Mouse (Mus musculus) gastrocnemius, postnatal 10 days (tissue): ENCODE data around the gene Rad51. TPM values are rescaled to one million over a fixed set of nuclear protein-coding genes. Genes with fewer than 3 reads are reported as not detected.

Experiments
- DNase-seq: peaks from one replicate; pipeline ENCODE4 v3.0.0; 2021; ENCODE audit warnings: mixed read lengths
- long read RNA-seq, 2 experiments: library from polyadenylated mRNA; stranded (forward); transcript quantifications; one replicate each; pipeline ENCODE4 v2.0.0; 2021
- total RNA-seq, 2 experiments: library from RNA; stranded (reverse); gene quantifications; 2 replicates each; pipeline ENCODE4 v1.2.3; 2021

The Rad51 gene
- total RNA-seq: 1 to 10 TPM; 3.7 to 4.0 TPM
- long read RNA-seq, experiment 1, transcript Rad51-201 (10 exons, 3,368 nt): major isoform, 6 of 6 reads
- long read RNA-seq, experiment 1, partial matches to known transcripts: 0 of 6 reads
- long read RNA-seq, experiment 1, other reads (novel, unspliced or antisense): 0 of 6 reads
- long read RNA-seq, experiment 2, transcript Rad51-201 (10 exons, 3,368 nt): major isoform, 9 of 9 reads
- long read RNA-seq, experiment 2, partial matches to known transcripts: 0 of 9 reads
- long read RNA-seq, experiment 2, other reads (novel, unspliced or antisense): 0 of 9 reads

DNA sequence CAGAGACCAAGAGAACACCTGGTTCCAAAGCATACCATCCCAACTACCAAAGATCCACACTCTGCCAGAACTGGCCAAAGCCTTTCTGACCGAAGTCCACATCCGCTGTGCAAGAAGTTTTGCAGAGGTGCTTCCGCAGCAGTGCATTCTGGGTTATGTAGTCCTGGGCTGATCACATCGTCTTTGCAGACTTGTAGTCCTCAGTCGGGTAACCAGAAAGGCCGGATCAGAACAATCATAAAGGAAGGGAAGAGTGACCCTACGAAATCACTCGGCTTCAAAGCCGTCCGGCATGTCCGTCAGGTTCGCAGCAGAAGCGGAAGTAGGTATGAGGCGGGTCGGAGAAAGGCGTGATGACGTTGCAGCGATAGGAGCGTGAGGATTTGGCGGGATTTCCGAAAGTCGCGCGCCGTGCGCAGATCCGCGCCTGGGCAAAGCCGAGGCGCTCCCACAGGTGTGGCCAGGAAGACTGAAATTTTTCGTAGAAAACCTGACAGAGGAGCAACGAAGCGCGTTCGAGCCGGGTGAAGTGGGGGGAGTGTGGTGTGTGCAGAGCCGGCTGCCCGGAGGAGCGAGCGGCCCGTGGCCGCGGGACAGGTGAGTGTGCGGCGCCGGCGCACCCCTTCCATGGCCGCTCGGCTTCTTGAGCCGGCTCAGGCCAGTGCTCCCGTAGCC lies at the start of gene Rad51:
TSS of gene Rad51 (plus strand) at position 356 of the 675 bp plus-strand sequence.
- DNase-seq: peak; percentile 84

DNA sequence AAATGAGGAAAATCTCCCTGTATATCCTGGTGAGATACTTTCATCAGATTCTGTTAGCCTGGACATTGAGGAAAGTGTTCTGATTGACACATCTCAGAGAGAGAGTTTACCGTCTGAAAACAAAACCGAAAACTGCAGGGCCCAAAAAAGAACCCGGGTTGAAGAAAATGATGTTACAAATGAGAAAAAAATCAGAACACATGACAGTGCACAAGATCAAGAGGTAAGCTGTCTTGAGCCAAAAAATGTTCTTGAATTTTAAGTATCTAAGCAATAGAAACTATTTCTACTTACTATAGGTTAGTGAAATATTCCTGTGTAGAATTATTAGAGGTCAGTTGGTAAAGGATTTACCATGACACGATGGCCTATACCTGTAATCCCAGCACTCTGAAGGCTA lies 40.2 kb upstream of the Rad51 start:
- DNase-seq: no peak

DNA sequence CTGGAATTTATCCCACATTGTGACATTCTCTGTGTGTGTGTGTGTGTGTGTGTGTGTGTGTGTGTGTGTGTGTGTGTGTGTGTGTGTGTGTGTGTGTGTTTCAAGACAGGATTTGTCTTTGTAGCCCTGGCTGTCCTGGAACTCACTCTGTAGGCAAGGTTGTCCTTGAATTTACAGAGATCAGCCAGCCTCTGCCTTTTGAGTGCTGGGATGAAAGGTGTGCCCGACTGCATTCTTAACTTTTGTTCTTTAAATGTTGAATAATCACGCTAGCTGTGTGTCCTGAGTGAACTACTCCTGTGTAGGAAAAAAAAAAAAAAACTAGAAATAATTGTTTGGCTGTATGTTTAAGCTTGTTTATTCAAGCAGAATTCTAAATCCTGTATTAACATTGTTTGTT lies 26.4 kb upstream of the Rad51 start:
- DNase-seq: no peak

DNA sequence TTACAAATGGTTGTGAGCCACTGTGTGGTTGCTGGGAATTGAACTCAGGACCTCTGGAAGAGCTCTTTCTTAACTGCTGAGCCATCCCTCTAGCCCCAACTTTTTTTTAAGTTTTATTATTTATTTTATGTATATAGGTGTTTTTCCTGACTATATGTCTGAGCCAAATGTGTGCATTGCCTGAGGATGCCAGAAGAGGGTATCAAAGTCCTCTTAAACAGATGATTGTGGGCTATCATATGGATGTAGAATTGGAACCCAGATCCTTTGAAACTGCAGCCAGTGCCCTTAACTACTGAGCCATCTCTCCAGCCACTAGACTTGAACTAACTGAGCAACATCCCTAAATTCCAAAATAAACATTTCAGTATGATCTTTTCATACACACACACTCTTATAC lies 11.0 kb upstream of the Rad51 start:
- DNase-seq: no peak

DNA sequence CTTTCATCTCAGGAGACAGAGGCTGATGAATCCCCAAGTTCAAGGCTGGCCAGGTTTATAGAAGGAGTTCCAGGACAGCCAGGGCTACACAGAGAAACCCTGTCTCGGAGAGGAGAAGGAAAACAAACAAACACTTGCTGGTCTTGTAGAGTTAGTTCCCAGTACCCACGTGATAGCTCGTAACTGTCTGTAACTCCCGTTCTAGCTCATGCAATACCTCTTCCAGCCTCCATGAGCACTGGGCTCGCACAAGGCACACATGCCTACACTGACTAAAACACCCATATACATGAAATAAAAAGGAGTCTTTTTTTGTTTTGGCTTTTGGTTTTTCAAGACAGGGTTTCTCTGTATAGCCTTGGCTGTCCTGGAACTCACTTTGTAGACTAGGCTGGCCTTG lies 6.0 kb upstream of the Rad51 start:
- DNase-seq: no peak

DNA sequence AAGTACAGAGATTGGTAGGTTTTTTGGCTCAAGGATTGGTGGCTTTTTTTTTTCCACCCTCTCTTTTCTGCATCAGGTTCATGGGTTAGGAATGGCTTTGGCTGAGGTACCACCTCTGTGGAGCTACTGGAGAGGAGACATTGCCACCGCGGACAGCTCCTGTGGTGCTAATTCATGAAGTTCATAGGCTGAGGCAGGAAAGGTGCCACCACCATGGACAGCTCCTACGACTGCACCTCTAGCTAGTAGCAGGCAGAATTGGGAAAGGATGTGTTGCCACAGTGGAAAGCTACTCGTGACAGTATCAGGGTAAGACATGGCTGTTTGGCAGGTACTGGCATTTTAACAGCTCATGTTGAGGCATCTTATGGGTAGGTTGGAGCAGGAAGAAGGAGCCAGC lies 4.0 kb upstream of the Rad51 start:
- DNase-seq: peak; percentile 10

DNA sequence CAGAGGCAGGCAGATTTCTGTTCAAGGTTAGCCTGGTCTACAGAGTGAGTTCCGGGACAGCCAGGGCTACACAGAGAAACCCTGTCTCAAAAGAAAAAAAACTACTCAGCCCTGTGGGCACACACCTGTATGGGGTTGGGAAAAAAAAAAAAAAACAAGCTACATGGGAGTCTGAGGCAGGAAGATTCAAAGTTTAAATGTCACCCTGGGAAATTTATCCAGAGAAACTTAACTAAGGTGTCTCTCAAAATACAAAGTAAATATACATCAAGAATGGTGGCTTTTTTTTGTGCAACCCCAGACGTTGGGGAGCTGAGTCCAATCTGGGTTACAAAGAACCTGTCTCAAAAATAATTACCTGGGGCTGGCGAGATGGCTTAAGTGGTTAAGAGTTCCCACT lies 1.5 kb upstream of the Rad51 start:
- no peak for DNase-seq

DNA sequence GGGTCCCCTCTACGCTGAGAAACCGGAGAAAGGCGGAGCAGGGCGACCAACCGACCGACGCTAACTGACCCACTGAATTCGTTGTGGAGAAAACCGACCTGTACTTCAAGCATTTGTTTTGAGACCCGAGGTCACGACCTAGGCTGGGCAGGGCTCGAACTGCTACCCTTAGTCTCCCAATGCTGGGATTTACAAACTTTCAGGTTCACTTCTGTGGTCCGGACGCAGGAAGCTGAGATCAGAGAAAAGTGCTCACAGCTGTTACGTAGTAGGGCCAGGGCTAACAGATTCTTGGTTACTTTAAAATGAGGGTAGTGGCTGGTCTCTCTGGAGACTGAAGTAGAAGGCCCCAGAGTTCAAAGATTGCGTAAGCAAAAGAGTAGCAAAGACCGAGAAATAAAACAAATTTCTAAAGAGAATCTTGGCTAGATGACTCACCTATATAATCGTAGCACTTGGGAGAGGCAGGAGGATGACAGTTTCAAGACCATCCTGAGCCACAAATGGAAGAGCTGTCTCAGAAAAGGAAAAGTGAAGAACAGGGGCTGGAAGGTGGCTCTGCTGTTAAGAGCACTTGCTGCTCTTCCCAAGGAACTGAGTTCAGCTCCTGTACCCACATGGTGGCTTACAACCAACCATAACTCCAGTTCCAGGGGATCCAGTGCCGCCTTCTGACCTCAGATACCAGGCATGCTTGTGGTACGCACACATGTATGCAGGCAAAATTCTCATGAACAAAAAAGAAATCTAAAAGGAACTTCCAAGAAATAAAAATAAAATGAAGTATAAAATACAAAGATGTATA lies 730 bp downstream of the Rad51 start:
- no peak for DNase-seq

DNA sequence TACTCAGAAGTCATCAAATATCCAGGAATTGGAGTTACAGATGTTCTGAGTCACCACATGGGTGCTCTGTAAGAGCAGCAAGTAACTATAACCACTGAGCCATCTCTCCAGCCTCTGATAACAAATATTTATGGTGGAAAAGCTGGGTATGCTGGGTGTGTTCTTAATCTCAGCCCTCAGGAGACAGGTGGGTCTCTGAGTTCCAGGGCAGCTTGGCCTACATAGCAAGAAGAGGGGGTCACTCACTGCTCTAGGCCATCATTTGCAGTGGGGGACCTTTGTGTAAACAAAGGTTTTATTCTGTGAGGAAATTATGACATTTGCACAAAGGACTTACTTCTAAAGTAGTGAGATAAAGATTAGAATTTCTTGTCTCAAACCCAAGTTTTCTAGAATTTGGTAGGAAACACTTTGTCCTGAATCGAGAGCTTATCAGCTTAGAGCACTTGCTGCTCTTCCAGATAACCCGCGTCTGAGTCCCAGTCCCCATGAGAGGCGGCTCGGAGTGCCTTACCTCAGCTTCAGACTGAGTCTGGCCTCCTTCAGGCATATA lies 23.8 kb downstream of the Rad51 start:
- DNase-seq: no peak

DNA sequence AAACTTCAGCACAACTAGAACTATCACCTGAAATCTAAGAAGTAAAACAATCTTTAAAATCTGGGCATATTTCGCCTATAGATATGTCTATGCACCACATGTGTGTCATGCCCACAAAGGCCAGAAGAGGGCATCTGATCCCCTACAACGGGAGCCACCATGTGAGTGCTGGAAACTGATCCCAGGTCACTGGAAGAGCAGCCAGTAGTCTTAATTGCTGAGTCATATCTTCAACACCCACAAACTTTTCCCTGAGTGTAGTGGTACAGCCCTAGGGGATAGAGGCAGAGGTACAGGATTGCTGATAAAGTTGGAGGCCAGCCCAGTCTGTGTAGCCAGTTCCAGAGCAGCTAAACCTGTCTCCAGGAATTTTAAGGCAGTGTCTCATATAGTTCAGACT lies 32.6 kb downstream of the Rad51 start:
- peak; percentile 12 for DNase-seq

DNA sequence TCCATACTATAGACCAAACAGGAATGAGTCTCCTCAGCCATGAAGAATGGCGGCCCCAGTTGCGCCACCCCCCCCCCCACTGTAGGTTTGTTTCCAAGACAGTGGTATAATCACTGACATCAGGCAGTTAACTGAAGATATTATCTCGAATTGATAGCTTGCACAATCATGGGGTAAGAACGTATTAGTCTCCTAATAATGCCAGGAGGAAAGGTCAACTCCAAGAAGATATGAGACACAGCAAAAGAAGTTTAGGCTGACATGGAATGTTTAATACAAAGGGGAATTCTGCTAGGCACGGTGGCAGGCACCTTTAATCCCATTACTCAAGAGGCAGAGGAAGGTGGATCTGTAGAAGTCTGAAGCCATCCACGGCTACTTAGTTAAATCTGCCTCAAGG lies 33.8 kb downstream of the Rad51 start:
- DNase-seq: no peak

DNA sequence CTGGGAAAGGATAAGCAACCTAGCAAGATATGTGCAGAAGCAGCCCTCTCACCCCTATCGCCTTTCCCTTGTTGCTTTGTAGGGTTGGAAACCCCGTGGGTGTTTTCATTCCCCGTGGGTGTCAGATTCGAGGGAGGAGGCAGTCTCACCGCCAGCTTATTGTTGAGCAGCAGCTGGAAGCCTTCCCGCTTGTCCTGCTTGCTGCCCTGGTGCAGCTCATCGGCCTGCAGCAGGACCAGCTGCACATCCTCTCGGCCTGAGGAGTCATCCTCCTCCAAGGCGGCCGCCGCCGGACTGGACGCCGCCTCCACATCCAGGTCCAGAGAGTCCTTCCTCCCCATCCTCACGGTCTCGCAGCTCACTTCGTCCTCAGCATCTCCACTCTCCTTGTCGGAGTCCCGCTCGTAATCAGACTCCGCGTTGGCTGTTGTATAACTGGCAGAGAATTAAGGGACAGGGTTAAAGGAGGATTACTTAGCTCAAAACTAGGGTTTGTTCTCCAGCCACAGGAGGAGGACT lies 34.6 kb downstream of the Rad51 start:
- no peak for DNase-seq

DNA sequence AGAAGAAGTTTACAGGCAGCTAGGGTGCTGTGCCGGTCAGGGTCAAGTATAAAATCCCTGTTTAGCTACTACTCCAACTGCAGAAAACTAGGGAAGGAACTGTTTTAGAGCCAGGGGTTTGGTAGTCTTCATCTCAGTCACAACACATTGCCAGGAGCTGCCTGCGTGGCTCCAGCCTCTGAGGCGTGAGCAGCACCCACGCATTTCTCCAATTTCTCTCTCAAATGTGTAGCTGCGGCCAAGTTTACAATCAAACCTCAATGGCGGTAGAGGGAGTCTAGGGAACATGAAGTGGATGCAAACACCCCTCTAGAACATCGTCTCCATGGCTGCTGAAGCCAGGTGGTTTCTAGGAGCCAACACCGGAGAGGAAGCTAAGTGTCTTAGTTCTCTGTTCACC lies 35.2 kb downstream of the Rad51 start:
- DNase-seq: no peak

DNA sequence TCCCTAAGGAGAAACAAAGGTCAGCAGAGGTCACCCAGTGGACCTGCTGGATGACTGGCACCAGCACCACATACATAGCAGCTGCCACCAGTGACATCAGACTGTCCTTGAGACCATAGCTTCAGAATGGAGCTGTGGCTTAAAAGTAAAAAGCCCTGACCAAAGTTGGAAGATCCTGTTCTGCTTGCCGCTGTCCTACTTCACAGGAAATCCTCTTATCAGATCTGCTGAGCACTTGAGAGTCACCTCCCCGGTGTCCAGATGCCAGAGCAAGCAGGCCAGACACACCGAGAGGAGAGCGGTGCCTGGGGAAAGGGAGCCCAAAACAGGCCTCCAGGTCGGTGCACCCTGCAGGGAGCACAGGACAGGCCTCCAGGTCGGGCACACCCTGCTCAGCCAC lies 39.7 kb downstream of the Rad51 start:
- DNase-seq: no peak

DNA sequence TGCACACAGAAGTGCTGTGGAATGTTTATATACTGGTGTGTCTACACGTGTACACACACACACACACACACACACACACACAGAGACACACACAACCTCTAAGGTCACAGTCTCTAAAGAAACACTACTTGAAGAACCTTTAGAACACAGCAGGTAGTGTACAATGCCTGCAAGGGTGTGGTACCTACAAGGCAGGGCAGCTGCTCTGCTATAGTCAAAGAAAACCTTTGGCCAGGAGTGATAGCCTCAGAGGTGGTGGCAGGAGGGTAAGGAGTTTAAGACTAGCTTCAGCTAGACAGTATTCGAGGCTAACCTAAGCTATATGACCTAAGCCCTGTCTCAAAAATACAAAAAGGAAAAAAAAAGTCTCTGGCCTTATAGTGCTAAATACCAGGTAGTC lies 42.1 kb downstream of the Rad51 start:
- DNase-seq: no peak

DNA sequence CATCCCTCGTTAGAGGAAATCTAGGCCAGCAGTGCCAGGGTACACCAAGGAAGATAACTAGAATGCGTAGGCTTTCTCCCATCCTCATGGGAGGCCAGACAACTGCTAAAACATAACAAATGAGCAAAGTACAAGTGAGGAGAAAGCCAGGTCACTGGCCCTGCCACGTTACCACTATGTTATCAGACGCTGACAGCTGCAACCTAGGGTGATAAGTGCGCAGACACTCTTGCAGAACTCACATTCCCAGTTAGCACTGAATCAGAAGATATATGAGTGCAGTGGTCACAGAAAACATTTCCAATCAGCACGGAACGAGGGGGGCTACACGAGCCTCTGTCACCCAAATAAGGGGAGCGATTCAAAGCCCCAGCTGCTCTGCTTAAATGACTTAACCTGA lies 42.8 kb downstream of the Rad51 start:
- no peak for DNase-seq

DNA sequence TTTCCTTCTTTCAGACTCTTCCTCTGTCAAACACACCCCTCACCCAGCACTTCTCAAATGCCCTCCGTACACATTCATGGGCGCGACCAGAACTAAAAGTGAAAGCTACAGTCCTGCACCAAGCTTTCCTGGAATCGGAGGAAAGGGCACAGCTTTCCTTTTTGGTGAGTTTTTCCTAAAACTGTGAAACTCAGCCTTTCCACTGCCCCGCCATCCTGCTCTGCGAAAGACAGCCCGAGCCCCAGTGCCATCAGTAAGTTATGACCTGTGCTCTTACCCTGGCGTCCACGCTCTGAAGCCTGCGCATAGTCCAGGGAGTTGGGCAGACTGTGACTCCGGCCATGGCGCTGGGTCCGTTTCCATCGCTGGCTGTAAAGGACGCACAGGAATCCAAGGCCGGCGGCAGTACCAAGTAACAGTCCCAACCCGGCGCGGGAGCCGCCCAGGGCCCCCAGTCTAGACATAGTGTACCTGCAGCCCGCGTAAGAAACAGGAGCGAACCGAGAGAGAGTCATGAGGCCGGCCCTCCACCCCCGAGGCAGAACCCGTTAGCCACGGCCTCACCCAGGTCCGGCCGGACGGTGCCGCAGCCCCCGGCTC lies 43.6 kb downstream of the Rad51 start:
- no peak for DNase-seq

DNA sequence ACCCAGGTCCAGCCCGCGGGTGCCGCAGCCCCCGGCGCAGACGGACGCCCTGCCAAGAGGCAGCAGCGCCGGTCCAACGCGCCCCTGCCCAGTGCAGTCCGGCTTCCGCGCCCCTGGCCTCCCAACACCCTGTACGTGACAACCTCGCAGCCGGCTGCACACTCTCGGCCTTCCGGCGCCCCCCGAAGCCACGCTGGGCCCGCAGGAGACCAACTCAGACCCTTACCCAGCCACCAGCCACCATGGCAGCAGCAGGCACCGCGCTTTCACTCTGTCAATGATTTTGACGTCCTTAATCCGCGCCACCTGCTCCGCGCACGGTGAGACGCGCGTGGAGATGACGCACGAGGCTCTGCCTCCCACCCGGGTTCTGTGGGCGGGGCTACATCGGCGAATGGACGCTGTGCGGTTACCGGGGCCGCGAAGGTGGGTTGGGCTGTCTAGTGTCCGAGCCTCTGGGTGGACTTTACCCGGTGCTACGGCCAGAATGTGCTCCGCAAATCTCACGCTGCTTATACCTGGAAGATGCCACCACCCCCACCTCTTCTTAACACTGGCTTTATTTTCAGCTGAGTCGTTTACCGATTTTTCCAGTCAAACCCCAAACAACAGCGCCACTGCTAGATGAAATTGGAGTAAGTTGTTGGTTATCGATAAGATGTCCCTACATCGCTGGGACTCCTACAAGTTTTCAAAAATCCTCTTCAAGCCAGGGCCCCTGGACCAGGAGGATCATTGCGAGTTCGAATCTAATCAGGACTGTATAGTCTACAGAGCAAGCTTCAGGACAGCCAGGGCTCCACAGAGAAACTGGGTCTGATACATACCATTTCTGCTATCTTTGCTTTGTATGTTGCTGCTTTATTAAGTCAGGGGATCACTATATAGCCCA lies 44.3 kb downstream of the Rad51 start, which contains the start of gene Rmdn3:
TSS of gene Rmdn3 (minus strand) at position 354 of the 892 bp plus-strand sequence.
- DNase-seq: peak; percentile 93

DNA sequence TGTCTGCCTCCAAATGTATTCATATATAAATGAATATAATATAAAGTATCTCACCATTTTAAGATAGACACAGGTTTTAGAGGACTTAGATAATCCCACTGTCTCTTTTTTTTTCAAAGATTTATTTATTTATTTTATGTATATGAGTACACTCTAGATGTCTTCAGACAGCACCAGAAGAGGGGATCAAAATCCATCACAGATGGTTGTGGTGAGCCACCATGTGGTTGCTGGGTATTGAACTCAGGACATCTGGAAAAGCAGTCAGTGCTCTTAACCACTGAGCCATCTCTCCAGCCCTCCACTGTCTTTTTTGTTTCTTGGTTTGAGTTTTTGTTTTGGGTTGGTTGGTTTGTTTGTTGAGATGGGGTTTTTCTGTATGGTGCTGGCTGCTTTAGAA lies 45.2 kb downstream of the Rad51 start:
- DNase-seq: no peak

DNA sequence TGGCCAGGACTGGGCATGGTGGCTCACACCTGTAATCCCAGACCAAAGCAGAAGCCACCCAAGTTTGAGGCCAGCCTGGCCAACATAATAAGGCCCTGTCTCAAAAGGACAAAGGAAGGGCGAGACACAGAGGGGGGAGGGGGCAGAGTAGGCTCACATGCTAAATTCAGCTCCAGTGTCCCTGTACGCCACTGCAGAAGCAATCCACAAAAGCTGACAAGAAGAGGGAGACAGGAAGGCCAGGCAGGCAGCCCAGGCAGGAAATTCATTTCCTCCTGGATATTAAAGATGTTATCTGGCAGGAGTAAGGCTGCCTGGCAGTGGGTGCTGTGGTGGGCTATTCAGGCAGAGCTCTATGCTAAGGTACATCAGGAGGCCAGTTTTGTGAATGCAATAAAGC lies 48.7 kb downstream of the Rad51 start:
- no peak for DNase-seq

DNA sequence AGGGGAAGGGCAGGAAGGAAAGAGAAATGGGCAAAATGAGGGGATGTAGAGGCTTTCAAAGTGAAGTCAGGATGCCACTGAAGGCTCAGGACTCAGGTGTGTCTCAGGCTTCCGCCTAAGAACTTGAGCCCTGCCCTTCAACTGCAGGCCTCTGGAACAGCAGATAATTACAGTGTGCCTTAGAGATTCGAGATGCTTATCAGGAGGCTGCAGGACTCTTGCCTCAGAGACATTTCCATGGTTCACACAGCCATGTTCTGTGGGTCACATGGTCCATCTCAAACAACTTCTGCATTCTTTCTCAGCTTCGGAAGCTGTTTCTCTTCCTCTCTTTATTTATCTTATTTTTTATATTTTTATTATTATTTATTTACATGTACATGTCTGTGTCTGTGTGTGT lies 50.5 kb downstream of the Rad51 start:
- DNase-seq: no peak
